Mouse (Mus musculus): ENCODE results near the gene Pfdn6.

DNA sequence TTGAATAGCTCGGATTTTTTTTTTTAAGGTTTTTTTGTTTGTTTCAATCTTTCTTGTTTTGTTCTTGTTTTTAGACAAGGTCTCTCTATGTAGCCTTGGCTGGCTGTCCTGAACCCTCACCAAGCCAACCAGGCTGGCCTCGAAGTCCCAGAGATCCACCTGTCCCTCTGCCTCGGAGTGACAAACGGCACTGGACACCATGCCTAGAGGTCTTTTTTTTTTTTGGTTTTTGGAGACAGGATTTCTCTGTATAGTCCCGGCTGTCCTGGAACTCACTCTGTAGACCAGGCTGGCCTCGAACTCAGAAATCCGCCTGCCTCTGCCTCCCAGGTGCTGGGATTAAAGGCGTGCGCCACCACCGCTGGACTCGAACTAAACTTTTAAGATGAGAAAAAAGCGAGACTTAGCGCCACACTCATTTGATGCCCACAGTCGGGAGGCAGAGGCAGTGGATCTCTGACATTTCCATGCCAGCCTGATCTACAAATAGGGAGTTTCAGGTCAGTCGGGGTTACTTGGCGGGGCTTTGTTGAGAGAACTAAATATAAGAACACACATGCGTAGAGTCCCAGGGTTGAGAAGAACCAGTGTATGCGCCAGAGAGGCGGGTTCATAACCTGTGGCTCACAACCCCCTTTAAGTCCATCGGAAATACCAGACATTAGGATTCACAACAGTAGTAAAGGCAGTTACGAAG lies 11.7 kb downstream of the Pfdn6 start:
- TF ChIP-seq POLR2A (IDR thresholded peaks at IDR 0.05; ENCODE audit: borderline replicate concordance, insufficient read depth, low read length), result no peak
- TF ChIP-seq CTCF (IDR thresholded peaks at IDR 0.05; ENCODE audit: borderline replicate concordance, insufficient read depth, low read depth, low read length), result no peak
